In genomic region chr6:58606642-58607041, GRCm38 (mm10) we compare ENCODE assay signal across 20 mouse cellular contexts. TPM values are rescaled to one million over a fixed set of nuclear protein-coding genes. Genes with fewer than 3 reads are reported as not detected.
DNase-seq lines count a peak whose midpoint lies in the region; ATAC-seq and TF ChIP-seq lines count a peak whose summit lies in the region.
"Had no signal": no experiment of that assay in that cellular context is flagged by ENCODE, and none has a peak within 500 bp of the region (broad histone marks: within the 10 kb centered on the region; RNA-seq: fewer than 3 reads in every experiment).

No protein-coding gene starts in this region.

- peak; percentile 2 to 7 for DNase-seq in adrenal gland, postnatal 36 days
- no peak for DNase-seq in adrenal gland, adult 2 months
- DNase-seq in heart, postnatal 25 days (ENCODE audit: low spot score): peak; percentile 12
- no peak for DNase-seq in heart, postnatal 4 days
- no peak for DNase-seq in layer of hippocampus, adult 2 months (ENCODE audit: low spot score in 2 of 2)
- DNase-seq in layer of hippocampus, postnatal 10 days (ENCODE audit: low spot score in 2 of 2): no peak
- DNase-seq in right cerebral cortex, postnatal 14 days: no peak
- DNase-seq: cerebellum, adult 9-11 months; gastrocnemius, postnatal 36 days; spleen, adult 18-20 months; thymus, postnatal 25 days had no signal

- ATAC-seq in granulocyte monocyte progenitor cell, adult 5-6 weeks (replicated peaks; ENCODE audit: poor library complexity, severe bottlenecking): peak; percentile 62
- ATAC-seq: activated CD4-positive, CD25-positive, alpha-beta regulatory T cell, adult 4 months; forebrain, embryonic 13.5 days; midbrain, embryonic 16.5 days had no signal

- peak overlapping the region; percentile 46; the same call in 1 of the 2 replicates for H3K27ac ChIP-seq in layer of hippocampus, adult 2 months
- H3K27ac ChIP-seq: embryonic facial prominence, embryonic 12.5 days; forebrain, embryonic 13.5 days; hindbrain, embryonic 14.5 days; lung, embryonic 15.5 days; neural tube, embryonic 15.5 days had no signal

- no peak overlapping the region for H3K4me3 ChIP-seq in layer of hippocampus, adult 2 months
- H3K4me3 ChIP-seq: embryonic facial prominence, embryonic 12.5 days; erythroblast, embryonic 14.5 days; forebrain, embryonic 13.5 days; lung, embryonic 15.5 days; neural tube, embryonic 15.5 days had no signal

- intact Hi-C loops in heart, postnatal 25 days (cut with DNase I): loop anchor here (5.0 kb wide), 1 partner anchor 36 kb away; no protein-coding TSS in a partner anchor

- TF ChIP-seq CTCF in layer of hippocampus, adult 2 months (conservative IDR thresholded peaks at IDR 0.05): no peak

RNA-seq across cellular contexts. Expression of gene Abcg2, which starts 22.3 kb away (rescaled TPM):
- 10 to 100 TPM; 26.9 to 36.5 TPM for total RNA-seq in adrenal gland, postnatal 36 days (2021)
- 10 to 100 TPM; 19.9 to 33.7 TPM for total RNA-seq in adrenal gland, adult 2 months (2021)
- polyA plus RNA-seq in adrenal gland, adult 2 months (2012; rRNA removed): 1.5 and 1.7 TPM in 2 replicates
- total RNA-seq in heart, postnatal 25 days (2021): 10 to 100 TPM; 23.9 to 30.4 TPM
- total RNA-seq in heart, postnatal 4 days (2021): 10 to 100 TPM; 42.0 to 51.8 TPM
- total RNA-seq in layer of hippocampus, adult 2 months (2021): 10 to 100 TPM; 19.8 to 23.8 TPM
- 10 to 100 TPM; 24.0 to 24.9 TPM for total RNA-seq in layer of hippocampus, postnatal 10 days (2021)
- 11.5 and 26.9 TPM in 2 replicates for total RNA-seq in granulocyte monocyte progenitor cell, adult 5-6 weeks (2014; fragmentation: Nextera tagmentation)
- total RNA-seq in granulocyte monocyte progenitor cell, adult 5-6 weeks (2017): 59.2 and 67.7 TPM in 2 replicates

Comparison
In these comparisons a context has a peak if more than half of its experiments do, and no peak if none do; other contexts are left out.
1. DNase-seq: peak in adrenal gland, postnatal 36 days (2 of 2) and heart, postnatal 25 days (single experiment); none in adrenal gland, adult 2 months (single experiment), heart, postnatal 4 days (single experiment), layer of hippocampus, adult 2 months (0 of 2), layer of hippocampus, postnatal 10 days (0 of 2) and right cerebral cortex, postnatal 14 days (single experiment).